Mouse (Mus musculus) MEL (cell line): Measurements from ENCODE around the gene Ap2a1. TPM values are rescaled to one million over a fixed set of nuclear protein-coding genes. Genes with fewer than 3 reads are reported as not detected.

Source experiments
- DNase-seq: peaks from one replicate; pipeline ENCODE4 v3.0.0; 2011; ENCODE audit warnings: low read depth, low spot score
- H3K27ac ChIP-seq: 2 replicates; pipeline ENCODE4 v1.5.1; 2012; ENCODE audit warnings: low read depth, mild to moderate bottlenecking, control low read depth, low read length, moderate library complexity; ENCODE audit not compliant: control insufficient read depth
- H3K27me3 ChIP-seq, 2 experiments: fragments of 150-350 bp in 1 of 2; sonication (generic) in 1 of 2; 2 replicates each; pipeline ENCODE4 v1.6.1; 2012; ENCODE audit warnings: low read length in 2 of 2, mild to moderate bottlenecking in 2 of 2, improper control_type of control experiment in 1 of 2, moderate library complexity in 1 of 2; ENCODE audit not compliant: insufficient read depth in 2 of 2, control insufficient read depth in 1 of 2
- H3K36me3 ChIP-seq, 2 experiments: 2 replicates each; pipeline ENCODE4 v1.6.1; 2012 to 2014; ENCODE audit warnings: low read length in 2 of 2, improper control_type of control experiment in 1 of 2, inconsistent platforms in 1 of 2, mild to moderate bottlenecking in 1 of 2; ENCODE audit not compliant: insufficient read depth in 2 of 2, control insufficient read depth in 1 of 2
- H3K4me1 ChIP-seq, 2 experiments: fragments of 150-350 bp in 1 of 2; sonication (generic) in 1 of 2; 2 replicates each; pipeline ENCODE4 v1.6.1; 2012; ENCODE audit warnings: low read length in 2 of 2, improper control_type of control experiment in 1 of 2, mild to moderate bottlenecking in 1 of 2; ENCODE audit not compliant: insufficient read depth in 2 of 2, control insufficient read depth in 1 of 2
- H3K4me3 ChIP-seq, 2 experiments: fragments of 150-350 bp in 1 of 2; sonication (generic) in 1 of 2; 2 replicates each; pipeline ENCODE4 v1.5.1; 2012; ENCODE audit warnings: low read depth in 2 of 2, low read length in 2 of 2, mild to moderate bottlenecking in 2 of 2, moderate library complexity in 2 of 2, control low read depth in 1 of 2, improper control_type of control experiment in 1 of 2; ENCODE audit not compliant: control insufficient read depth in 1 of 2, insufficient read depth in 1 of 2
- H3K79me2 ChIP-seq: 2 replicates; pipeline ENCODE4 v1.6.1; 2012; ENCODE audit warnings: mild to moderate bottlenecking, low read length, moderate library complexity; ENCODE audit not compliant: control insufficient read depth, poor library complexity, insufficient read depth
- H3K9ac ChIP-seq: 2 replicates; pipeline ENCODE4 v1.6.1; 2012; ENCODE audit warnings: low read depth, mild to moderate bottlenecking, control low read depth, low read length, moderate library complexity; ENCODE audit not compliant: control insufficient read depth, poor library complexity, severe bottlenecking
- H3K9me3 ChIP-seq: fragments of 150-350 bp; sonication (generic); replicated peaks from 2 replicates; pipeline ENCODE4 v1.6.1; 2012; ENCODE audit warnings: mild to moderate bottlenecking, low read length, improper control_type of control experiment, moderate library complexity; ENCODE audit not compliant: insufficient read depth
- BHLHE40 ChIP-seq: IDR thresholded peaks from 2 replicates; pipeline ENCODE4 v1.6.1; 2012; ENCODE audit warnings: low read depth, mild to moderate bottlenecking, inconsistent platforms, low read length, improper control_type of control experiment, borderline replicate concordance
- CTCF ChIP-seq, 3 experiments: IDR thresholded peaks in 2 of 3; conservative IDR thresholded peaks in 1 of 3; 2 replicates each; pipeline ENCODE4 v1.5.1; 2011 to 2012; ENCODE audit warnings: low read length in 3 of 3, low read depth in 2 of 3, mild to moderate bottlenecking in 2 of 3, improper control_type of control experiment in 1 of 3, inconsistent platforms in 1 of 3, mixed read lengths in 1 of 3, moderate library complexity in 1 of 3; ENCODE audit not compliant: control insufficient read depth in 1 of 3, insufficient read depth in 1 of 3, poor library complexity in 1 of 3, severe bottlenecking in 1 of 3
- EP300 ChIP-seq, 2 experiments: IDR thresholded peaks; 2 replicates each; pipeline ENCODE4 v1.6.1; 2011; ENCODE audit warnings: improper control_type of control experiment in 2 of 2, low read length in 2 of 2, low read depth in 1 of 2, mild to moderate bottlenecking in 1 of 2
- JUND ChIP-seq: IDR thresholded peaks from 2 replicates; pipeline ENCODE4 v1.6.1; 2011; ENCODE audit warnings: low read depth, mild to moderate bottlenecking, improper control_type of control experiment, low read length
- MXI1 ChIP-seq: IDR thresholded peaks from 2 replicates; pipeline ENCODE4 v1.6.1; 2011; ENCODE audit warnings: mild to moderate bottlenecking, low read depth, low read length, improper control_type of control experiment
- NELFE ChIP-seq: IDR thresholded peaks from 2 replicates; pipeline ENCODE4 v1.6.1; 2011; ENCODE audit warnings: low read depth, low read length, improper control_type of control experiment
- POLR2A ChIP-seq, 2 experiments: IDR thresholded peaks; 2 replicates each; pipeline ENCODE4 v1.6.1; 2011 to 2012; ENCODE audit warnings: low read length in 2 of 2, mild to moderate bottlenecking in 2 of 2, control low read depth in 1 of 2, improper control_type of control experiment in 1 of 2, low read depth in 1 of 2, moderate library complexity in 1 of 2; ENCODE audit not compliant: control insufficient read depth in 1 of 2, insufficient read depth in 1 of 2, poor library complexity in 1 of 2
- POLR2AphosphoS2 ChIP-seq: IDR thresholded peaks from 2 replicates; pipeline ENCODE4 v1.6.1; 2011; ENCODE audit warnings: low read length, improper control_type of control experiment
- RCOR1 ChIP-seq: IDR thresholded peaks from 2 replicates; pipeline ENCODE4 v1.6.1; 2012; ENCODE audit warnings: low read depth, mild to moderate bottlenecking, inconsistent platforms, low read length, improper control_type of control experiment
- SIN3A ChIP-seq: IDR thresholded peaks from 2 replicates; pipeline ENCODE4 v1.6.1; 2012; ENCODE audit warnings: low read length, improper control_type of control experiment, inconsistent platforms
- TAL1 ChIP-seq: IDR thresholded peaks from 2 replicates; pipeline ENCODE4 v1.6.1; 2012; ENCODE audit warnings: mild to moderate bottlenecking, inconsistent platforms, low read length, moderate library complexity, mixed read lengths
- UBTF ChIP-seq: IDR thresholded peaks from 2 replicates; pipeline ENCODE4 v1.6.1; 2012; ENCODE audit warnings: low read depth, mild to moderate bottlenecking, inconsistent platforms, low read length, improper control_type of control experiment, moderate library complexity, borderline replicate concordance; ENCODE audit not compliant: insufficient read depth
- USF1 ChIP-seq: IDR thresholded peaks from 2 replicates; pipeline ENCODE4 v1.6.1; 2014; ENCODE audit warnings: low read depth, mild to moderate bottlenecking, inconsistent platforms, low read length, improper control_type of control experiment, moderate library complexity
- ZKSCAN1 ChIP-seq: IDR thresholded peaks from 2 replicates; pipeline ENCODE4 v1.6.1; 2012; ENCODE audit warnings: low read depth, mild to moderate bottlenecking, inconsistent platforms, low read length, improper control_type of control experiment, moderate library complexity
- ZNF384 ChIP-seq: IDR thresholded peaks from 2 replicates; pipeline ENCODE4 v1.6.1; 2012; ENCODE audit warnings: low read depth, mild to moderate bottlenecking, inconsistent platforms, low read length, improper control_type of control experiment
- polyA plus RNA-seq, 2 experiments: library from polyadenylated mRNA; stranded (reverse) in 1 of 2; unstranded in 1 of 2; fragments of >175 nt in 1 of 2; fragments of >200 nt in 1 of 2; gene quantifications; 2 replicates each; pipeline versions ENCODE4 v1.2.1 to v1.2.4; 2012; ENCODE audit warnings: low replicate concordance in 2 of 2, low read depth in 1 of 2; ENCODE audit not compliant: insufficient read length in 2 of 2, insufficient read depth in 1 of 2, missing spikeins in 1 of 2
- total RNA-seq: library from RNA; depleted of rRNA; stranded (reverse); fragments of 300-350 nt; gene quantifications from 2 replicates; pipeline ENCODE4 v1.2.3, GENCODE M21; 2012

Ap2a1 gene
- total and polyA plus RNA-seq, 3 experiments = 54.0 to 107 (median 73.1) TPM

DNA sequence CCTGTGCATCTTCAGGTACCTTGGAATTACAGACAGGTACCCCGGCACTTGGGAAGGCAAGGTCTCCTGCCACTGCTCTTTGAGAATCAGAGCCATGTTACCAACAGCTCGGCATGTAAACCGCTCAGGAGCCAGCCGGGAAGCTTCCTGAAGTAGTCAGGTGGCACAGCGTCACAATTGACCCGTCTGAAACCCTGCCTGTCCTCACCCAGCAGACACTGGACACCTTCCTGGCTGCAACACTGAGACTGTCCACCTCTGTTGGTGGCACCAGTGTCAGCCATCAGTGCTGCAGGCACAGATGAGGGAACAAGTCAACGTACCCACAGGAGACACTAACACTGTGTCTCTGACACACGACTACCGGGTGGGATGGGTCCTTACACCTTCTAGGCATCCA is 14.0 kb downstream of the Ap2a1 start:
- Histone ChIP-seq H3K36me3 (peaks cover 0 to 1% of the 10 kb centered on the region in 2 experiments; a peak in 2 of 4 replicates), H3K27ac (no peak overlapping the region), H3K4me1 (no peaks in the 10 kb centered on the region)
- TF ChIP-seq BHLHE40 (no peak), RCOR1 (no peak), SIN3A (no peak), JUND (no peak)
- TF ChIP-seq, all 39 proteins: peak for 0
- H3K9me3 ChIP-seq = no peaks in the 10 kb centered on the region
- no peaks in the 10 kb centered on the region for H3K79me2 ChIP-seq
- no peak for DNase-seq
- no peaks in the 10 kb centered on the region for H3K27me3 ChIP-seq
- H3K9ac ChIP-seq = no peak overlapping the region
- no peak overlapping the region for H3K4me3 ChIP-seq

DNA sequence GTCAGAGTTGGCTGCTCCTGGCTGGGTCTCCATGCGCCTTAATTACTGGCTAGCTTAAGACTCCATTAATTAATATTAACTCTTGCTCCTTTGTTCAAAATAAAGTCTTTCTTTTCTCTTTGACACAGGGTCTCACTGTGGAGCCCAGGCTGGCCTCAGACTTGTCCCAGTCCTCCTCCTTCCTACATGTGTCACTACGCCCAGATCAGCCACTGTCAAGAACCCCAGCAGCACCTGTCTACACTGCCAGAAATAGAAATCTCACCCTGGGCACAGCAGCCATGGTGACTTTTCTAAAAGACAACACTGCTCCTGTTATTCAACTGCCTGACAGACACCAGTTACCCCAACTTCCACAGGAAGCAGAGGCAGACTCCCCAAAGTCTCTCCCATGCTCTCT is 14.9 kb downstream of the Ap2a1 start:
- no peak for DNase-seq
- Histone ChIP-seq H3K4me3 (no peak overlapping the region), H3K9me3 (no peaks in the 10 kb centered on the region), H3K36me3 (peaks cover 0 to 1% of the 10 kb centered on the region in 2 experiments; a peak in 1 of 4 replicates), H3K4me1 (no peaks in the 10 kb centered on the region), H3K9ac (no peak overlapping the region), H3K79me2 (no peaks in the 10 kb centered on the region), H3K27ac (no peak overlapping the region), H3K27me3 (no peaks in the 10 kb centered on the region)
- no peak for TF ChIP-seq ZKSCAN1
- TF ChIP-seq ZNF384 = no peak
- TF ChIP-seq JUND = no peak
- TF ChIP-seq TAL1 = no peak
- no peak for TF ChIP-seq NELFE
- TF ChIP-seq CTCF (IDR thresholded peaks at IDR 0.05 in 2 of 3, conservative IDR thresholded peaks at IDR 0.05 in 1 of 3; ENCODE audit: control insufficient read depth in 1 of 3, insufficient read depth in 1 of 3, low read depth in 2 of 3, low read length in 3 of 3, poor library complexity in 1 of 3, severe bottlenecking in 1 of 3) = no peak
- no peak for TF ChIP-seq MXI1
- no peak for TF ChIP-seq BHLHE40
- no peak for TF ChIP-seq POLR2A (IDR thresholded peaks at IDR 0.05; ENCODE audit: control insufficient read depth in 1 of 2, insufficient read depth in 1 of 2, low read depth in 1 of 2, low read length in 2 of 2, poor library complexity in 1 of 2)
- no peak for TF ChIP-seq UBTF
- TF ChIP-seq USF1 = no peak
- TF ChIP-seq POLR2AphosphoS2 = no peak
- TF ChIP-seq EP300 (IDR thresholded peaks at IDR 0.05; ENCODE audit: low read depth in 1 of 2, low read length in 2 of 2) = no peak
